ENCODE assay signal across 8 mouse cellular contexts in the genomic region with DNA sequence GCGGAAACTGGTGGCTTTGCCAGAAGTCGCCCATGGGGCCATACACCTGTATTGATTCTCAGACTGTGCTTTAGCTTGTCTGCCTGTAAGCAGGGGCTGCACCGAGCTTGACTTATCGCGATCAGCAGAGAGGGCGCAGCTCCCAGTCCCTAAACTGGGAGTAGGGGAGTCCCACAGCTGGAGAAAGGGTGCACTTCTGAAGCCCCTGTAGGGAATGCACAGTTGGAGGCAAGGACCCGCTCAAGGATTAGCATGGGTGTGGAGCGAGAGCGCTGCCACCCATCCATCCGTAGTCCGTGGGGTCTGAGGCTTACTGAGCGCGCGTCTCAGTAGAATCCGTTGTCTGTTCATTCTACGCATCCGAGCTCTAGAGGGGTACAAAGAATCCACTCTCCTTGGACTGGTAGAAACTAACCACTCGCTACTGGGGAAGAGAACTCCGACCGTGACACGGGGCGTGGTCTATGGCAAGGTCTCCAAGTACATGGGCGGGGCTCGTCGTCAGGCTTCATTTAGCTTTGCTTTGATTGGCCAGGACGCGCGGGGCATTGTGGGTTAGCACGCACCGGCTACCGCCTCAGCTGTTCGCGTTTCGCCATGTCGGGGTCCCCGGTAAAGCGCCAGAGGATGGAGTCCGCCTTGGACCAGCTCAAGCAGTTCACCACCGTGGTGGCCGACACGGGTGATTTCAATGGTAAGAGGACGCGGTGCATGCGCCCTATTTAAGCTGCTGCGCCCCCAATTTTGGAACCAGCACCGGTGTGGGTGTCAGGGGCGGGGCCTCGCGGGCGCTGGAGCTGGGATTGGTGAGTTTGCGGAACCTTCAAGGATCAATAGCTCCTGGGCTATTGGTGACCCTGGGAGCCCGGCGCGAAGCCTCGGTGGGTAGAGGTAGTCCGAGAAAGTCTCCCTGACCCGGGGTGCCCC. TPM values are rescaled to one million over a fixed set of nuclear protein-coding genes. Genes with fewer than 3 reads are reported as not detected.
DNase-seq lines count a peak whose midpoint lies in the region; ATAC-seq and TF ChIP-seq lines count a peak whose summit lies in the region.

A gene (plus strand): TSS at position 575 of the 927 bp plus-strand sequence.

- H3K4me3 ChIP-seq in ES-Bruce4 (ENCODE audit: low read depth, low read length): peak within 1 kb of the TSS; percentile 94
- peak within 1 kb of the TSS; percentile 60 for H3K4me3 ChIP-seq in forebrain, embryonic 15.5 days
- H3K4me3 ChIP-seq in lung, adult 2 months (replicated peaks; ENCODE audit: extremely low read depth, low read depth, low read length): peak within 1 kb of the TSS; percentile 91

- peak; percentile 40 for TF ChIP-seq POLR2A in ES-Bruce4 (IDR thresholded peaks at IDR 0.05; ENCODE audit: insufficient read depth, low read length)
- TF ChIP-seq POLR2A in lung, adult 2 months (IDR thresholded peaks at IDR 0.05; ENCODE audit: borderline replicate concordance, extremely low read depth, low read depth, low read length): peak; percentile 74; the same call in 1 of the 2 replicates

- peaks cover 4% of the 10 kb centered on the region for H3K4me1 ChIP-seq in ES-Bruce4 (ENCODE audit: control insufficient read depth, insufficient read depth, low read length)
- H3K4me1 ChIP-seq in forebrain, embryonic 15.5 days: peaks cover 16% of the 10 kb centered on the region
- H3K4me1 ChIP-seq in lung, adult 2 months (ENCODE audit: control insufficient read depth, insufficient read depth, low read length): peaks cover 7% of the 10 kb centered on the region; the same call in 1 of the 2 replicates

- peak within 1 kb of the TSS; percentile 38 for H3K27ac ChIP-seq in ES-Bruce4 (ENCODE audit: insufficient read depth, low read length)
- H3K27ac ChIP-seq in forebrain, embryonic 15.5 days (replicated peaks): peak within 1 kb of the TSS; percentile 77

- H3K36me3 ChIP-seq in ES-Bruce4 (ENCODE audit: control insufficient read depth, insufficient read depth, low read length, poor library complexity, severe bottlenecking): peaks cover 12% of the 10 kb centered on the region
- H3K36me3 ChIP-seq in forebrain, embryonic 15.5 days: peaks cover 11% of the 10 kb centered on the region

- peak within 1 kb of the TSS; percentile 61 for H3K9ac ChIP-seq in ES-Bruce4 (ENCODE audit: low read depth, poor library complexity, severe bottlenecking)
- H3K9ac ChIP-seq in forebrain, embryonic 15.5 days (replicated peaks): peak within 1 kb of the TSS; percentile 83

- peak; percentile 92 for DNase-seq in cerebellum, adult 11 months
- peak; percentile 92 for DNase-seq in heart, postnatal 25 days (ENCODE audit: low spot score)
- peak; percentile 93 to 98 for DNase-seq in layer of hippocampus, adult 18-20 months (ENCODE audit: low spot score in 2 of 2)
- DNase-seq in lung, adult 2 months: peak; percentile 97
- peak; percentile 94 to 95 for DNase-seq in thymus, adult 18-20 months

- ATAC-seq in forebrain, embryonic 15.5 days (replicated peaks): peak; percentile 92
- peak; percentile 91 for ATAC-seq in neutrophil, adult 5-6 weeks (ENCODE audit: extremely low read depth, insufficient number of reproducible peaks, low FRiP score, poor library complexity, severe bottlenecking)

- WGBS in forebrain, embryonic 15.5 days: under 1% methylated on average over 57 of the region's 57 CpGs
- under 1% methylated on average over 57 of the region's 57 CpGs for WGBS in lung, adult 2 months

- intact Hi-C loops in heart, postnatal 25 days (cut with DNase I): no loop called here

- TF ChIP-seq CTCF in ES-Bruce4 (IDR thresholded peaks at IDR 0.05; ENCODE audit: low read depth, low read length): no peak
- no peak for TF ChIP-seq CTCF in lung, adult 2 months (IDR thresholded peaks at IDR 0.05; ENCODE audit: insufficient read depth, low read length)

- 0 out of 2 replicates have a peak, but pooled peaks have one; percentile 17 for TF ChIP-seq EP300 in ES-Bruce4 (IDR thresholded peaks at IDR 0.05; ENCODE audit: insufficient read depth, low read depth, low read length)

- no peaks in the 10 kb centered on the region for H3K27me3 ChIP-seq in ES-Bruce4 (ENCODE audit: control insufficient read depth, insufficient read depth, low read length, poor library complexity, severe bottlenecking)
- 0 out of 2 replicates have a peak, but pooled peaks cover 3% of the 10 kb centered on the region for H3K27me3 ChIP-seq in forebrain, embryonic 15.5 days

- H3K4me2 ChIP-seq in forebrain, embryonic 15.5 days (replicated peaks): peak within 1 kb of the TSS; percentile 98

- no peaks in the 10 kb centered on the region for H3K9me3 ChIP-seq in ES-Bruce4 (replicated peaks; ENCODE audit: control insufficient read depth, insufficient read depth, low read length, poor library complexity, severe bottlenecking)
- no peaks in the 10 kb centered on the region for H3K9me3 ChIP-seq in forebrain, embryonic 15.5 days

RNA-seq across cellular contexts. Expression of the gene that starts here (rescaled TPM):
- 210 and 226 TPM in 2 replicates for polyA plus RNA-seq in ES-Bruce4 (2011; ENCODE audit: insufficient read depth, insufficient read length, low read depth, missing spikeins)
- 375 and 378 TPM in 2 replicates for polyA plus RNA-seq in forebrain, embryonic 15.5 days (2015; fragmentation: Nextera tagmentation; extraction: Ambion mirVana)
- 100 to 1,000 TPM; 124 to 126 TPM for total RNA-seq in heart, postnatal 25 days (2021)
- 100 to 1,000 TPM; 122 to 125 TPM for total RNA-seq in layer of hippocampus, adult 18-20 months (2021)
- polyA plus RNA-seq in lung, adult 2 months (2012; rRNA removed): 145 and 204 TPM in 2 replicates
- 1,594 and 1,707 TPM in 2 replicates for total RNA-seq in neutrophil, adult 5-6 weeks (2017)

Comparison
In these comparisons a context has a peak if more than half of its experiments do, and no peak if none do; other contexts are left out.
1. Peak in every context shown above with its lines: DNase-seq, ATAC-seq, H3K4me3 ChIP-seq and H3K27ac ChIP-seq.
2. RNA of the gene that starts here (total RNA-seq): 1,594 to 1,707 TPM in neutrophil, adult 5-6 weeks; 124 to 126 TPM in heart, postnatal 25 days and 122 to 125 TPM in layer of hippocampus, adult 18-20 months; every median in the first group is over 10 times any median in the second.